Mouse (Mus musculus) hindbrain, embryonic 11.5 days (tissue): ENCODE results near the gene Edc4. TPM values are rescaled to one million over a fixed set of nuclear protein-coding genes. Genes with fewer than 3 reads are reported as not detected.

ENCODE experiments used
- ATAC-seq: fragments of 200-750 bp; cut with Nextera tagmentation; 2 replicates; pipeline ENCODE4 v1.8.0; 2017; ENCODE audit warnings: mild to moderate bottlenecking, moderate TSS enrichment, moderate library complexity; ENCODE audit not compliant: low FRiP score
- DNase-seq: peaks from one replicate; pipeline ENCODE4 v3.0.0-alpha.2; 2015; ENCODE audit warnings: low spot score
- H3K27ac ChIP-seq: fragments of 300-500 bp; sonication (generic); 2 replicates; pipeline ENCODE4 v1.5.1; 2014; ENCODE audit warnings: mild to moderate bottlenecking, low read depth, low read length
- H3K27me3 ChIP-seq: fragments of 300-500 bp; sonication (generic); 2 replicates; pipeline ENCODE4 v1.6.1; 2014; ENCODE audit warnings: mild to moderate bottlenecking, low read length, moderate library complexity, mixed read lengths; ENCODE audit not compliant: control insufficient read depth, insufficient read depth
- H3K36me3 ChIP-seq: fragments of 300-500 bp; sonication (generic); 2 replicates; pipeline ENCODE4 v1.6.1; 2014; ENCODE audit warnings: mild to moderate bottlenecking, low read length, moderate library complexity, mixed read lengths; ENCODE audit not compliant: control insufficient read depth, insufficient read depth
- H3K4me1 ChIP-seq: fragments of 300-500 bp; sonication (generic); replicated peaks from 2 replicates; pipeline ENCODE4 v1.6.1; 2014; ENCODE audit warnings: low read length, mixed read lengths; ENCODE audit not compliant: control insufficient read depth, insufficient read depth
- H3K4me2 ChIP-seq: fragments of 300-500 bp; sonication (generic); replicated peaks from 2 replicates; pipeline ENCODE4 v1.6.1; 2014; ENCODE audit warnings: mild to moderate bottlenecking, low read depth, low read length
- H3K4me3 ChIP-seq: fragments of 300-500 bp; sonication (generic); 2 replicates; pipeline ENCODE4 v1.5.1; 2014; ENCODE audit warnings: low read depth, low read length
- H3K9ac ChIP-seq: fragments of 300-500 bp; sonication (generic); 2 replicates; pipeline ENCODE4 v1.6.1; 2014; ENCODE audit warnings: low read depth, low read length
- H3K9me3 ChIP-seq: fragments of 300-500 bp; sonication (generic); 2 replicates; pipeline ENCODE4 v1.6.1; 2016; ENCODE audit warnings: low read length; ENCODE audit not compliant: control insufficient read depth
- WGBS: fragments of 180-500 bp; shearing (Covaris S2); extraction: QIAGEN DNeasy Blood & Tissue Kit; methylation state at CpG from one replicate; pipeline ENCODE4 v1.1.7; 2014; 5-methylcytosine and 5-hydroxymethylcytosine counted together
- polyA plus RNA-seq: library from polyadenylated mRNA; unstranded; fragments of >200 nt; fragmentation: Nextera tagmentation; extraction: Ambion mirVana; gene quantifications from 2 replicates; pipeline ENCODE4 v1.2.1, GENCODE M21; 2014

The Edc4 gene
- polyA plus RNA-seq, 1 experiment from 2014 or later = 32.6 TPM

DNA sequence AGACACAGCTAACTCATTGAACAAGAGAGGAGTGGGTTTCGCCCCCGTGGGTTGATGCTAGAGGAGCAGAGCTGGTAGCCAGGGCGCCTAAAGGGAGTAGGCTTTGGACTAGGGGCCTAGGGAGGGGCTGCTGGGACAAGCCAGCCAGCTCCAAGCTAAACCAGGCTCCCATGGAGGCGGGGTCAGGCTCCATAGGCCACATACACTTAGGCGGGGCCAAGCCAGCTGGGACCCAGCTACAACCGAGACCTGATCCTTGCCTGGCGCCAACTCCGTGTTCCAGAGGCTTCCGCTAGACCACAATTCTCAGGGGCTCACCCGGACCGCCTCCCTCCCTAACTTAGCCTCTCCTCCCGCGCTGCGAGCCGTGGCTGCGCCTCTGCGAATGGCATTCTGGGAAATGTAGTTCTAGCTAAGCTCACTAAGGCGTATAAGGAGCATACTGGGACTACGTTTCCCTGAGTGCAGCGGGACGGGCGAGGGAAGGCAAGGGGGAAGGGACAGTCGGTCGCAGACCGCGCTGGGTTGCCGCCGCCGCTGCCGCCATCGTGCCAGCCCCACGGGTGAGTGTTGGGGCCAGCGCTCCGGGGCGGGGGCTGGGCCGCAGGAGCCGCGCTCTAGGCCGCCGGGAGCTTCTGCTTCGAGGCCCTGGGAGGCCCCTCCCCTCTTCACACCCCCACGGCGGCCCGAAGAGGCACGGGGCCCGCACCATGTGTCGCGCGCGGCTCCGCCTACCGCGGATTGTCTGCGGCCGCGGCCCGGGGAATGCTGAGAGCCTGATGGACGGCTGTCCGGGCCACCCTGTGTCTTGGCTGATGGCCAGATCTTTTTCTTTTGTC is 20.3 kb upstream of the Edc4 start, which contains the start of gene Nutf2:
Gene Nutf2, plus strand, starts transcription at position 438 of the 839 bp plus-strand sequence.
- peak within 1 kb of the TSS; percentile 69 for H3K4me2 ChIP-seq
- peak; percentile 98 for ATAC-seq
- WGBS = 1% methylated on average over 54 of the region's 59 CpGs
- no peaks in the 10 kb centered on the region for H3K9me3 ChIP-seq
- peak within 1 kb of the TSS; percentile 95 for H3K4me3 ChIP-seq
- H3K9ac ChIP-seq = peak within 1 kb of the TSS; percentile 98
- peak; percentile 94 for DNase-seq
- no peaks in the 10 kb centered on the region for H3K36me3 ChIP-seq
- peaks cover 10% of the 10 kb centered on the region; the same call in 1 of the 2 replicates for H3K4me1 ChIP-seq
- peak within 1 kb of the TSS; percentile 72 for H3K27ac ChIP-seq
- no peaks in the 10 kb centered on the region for H3K27me3 ChIP-seq

DNA sequence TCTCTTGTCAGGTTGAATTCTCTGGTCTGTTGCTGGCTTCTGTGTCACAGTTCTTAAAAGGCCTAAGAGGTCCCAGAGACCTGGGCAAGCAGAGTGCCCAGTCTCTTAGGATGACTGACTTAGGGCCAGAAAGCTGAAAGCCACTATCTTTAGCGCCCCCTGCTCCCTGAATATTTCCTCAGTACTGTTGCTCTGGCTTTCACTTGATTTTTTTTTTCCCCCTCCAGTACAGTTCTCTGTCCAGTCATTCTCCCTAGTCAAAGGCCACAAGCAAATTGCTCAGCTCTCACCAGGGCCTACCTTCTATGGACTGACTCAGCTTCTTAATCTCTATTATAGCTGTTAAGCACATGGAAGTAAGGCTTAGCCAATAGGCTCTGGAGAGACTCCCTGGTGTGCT is 18.7 kb upstream of the Edc4 start:
- Histone ChIP-seq H3K36me3 (no peaks in the 10 kb centered on the region; the same call in 1 of the 2 replicates), H3K27me3 (no peaks in the 10 kb centered on the region), H3K4me2 (peak overlapping the region; percentile 69), H3K4me3 (peak overlapping the region; percentile 95), H3K9me3 (no peaks in the 10 kb centered on the region), H3K27ac (no peak overlapping the region), H3K4me1 (peaks cover 5% of the 10 kb centered on the region; the same call in 1 of the 2 replicates), H3K9ac (peak overlapping the region; percentile 35; the same call in 1 of the 2 replicates)
- WGBS = 6% methylated on average over 1 of the region's 1 CpGs
- ATAC-seq (no peak), DNase-seq (peak; percentile 20)

DNA sequence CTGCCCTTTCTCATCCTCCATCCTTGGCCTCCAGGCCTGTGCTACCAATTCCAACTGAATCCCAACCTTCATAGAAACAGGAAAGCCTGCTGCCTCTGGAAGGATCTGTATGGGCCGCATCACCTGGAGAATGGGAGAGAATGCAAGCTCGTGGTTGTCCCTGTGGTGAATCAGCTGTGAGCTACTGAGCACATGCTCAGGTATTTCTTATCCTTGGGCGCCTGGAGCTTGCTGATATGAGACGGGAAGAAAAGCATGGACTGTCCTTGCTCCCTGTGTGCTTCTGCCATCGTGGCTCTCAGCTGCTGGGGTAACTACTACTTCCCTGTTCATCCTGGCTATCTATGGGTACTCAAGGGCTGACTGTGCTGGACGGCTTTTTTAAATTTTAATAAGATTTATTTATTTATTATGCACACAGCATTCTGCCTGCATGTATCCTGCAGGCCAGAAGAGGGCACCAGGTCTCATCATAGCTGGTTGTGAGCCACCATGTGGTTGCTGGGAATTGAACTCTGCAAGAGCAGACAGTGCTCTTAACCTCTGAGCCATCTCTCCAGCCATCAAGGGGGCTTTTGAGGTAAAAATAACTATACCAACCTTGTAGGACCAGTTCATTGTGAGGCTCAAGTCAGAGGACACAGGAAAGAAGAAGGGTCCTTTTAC is 14.2 kb upstream of the Edc4 start:
- Histone ChIP-seq H3K9ac (no peak overlapping the region), H3K27ac (no peak overlapping the region), H3K27me3 (no peaks in the 10 kb centered on the region), H3K9me3 (no peaks in the 10 kb centered on the region), H3K4me3 (no peak overlapping the region), H3K4me2 (no peak overlapping the region), H3K4me1 (0 out of 2 replicates have a peak, but pooled peaks cover 2% of the 10 kb centered on the region), H3K36me3 (peaks cover 7% of the 10 kb centered on the region)
- ATAC-seq (no peak), DNase-seq (peak; percentile 13)
- WGBS = 88% methylated on average over 6 of the region's 6 CpGs

DNA sequence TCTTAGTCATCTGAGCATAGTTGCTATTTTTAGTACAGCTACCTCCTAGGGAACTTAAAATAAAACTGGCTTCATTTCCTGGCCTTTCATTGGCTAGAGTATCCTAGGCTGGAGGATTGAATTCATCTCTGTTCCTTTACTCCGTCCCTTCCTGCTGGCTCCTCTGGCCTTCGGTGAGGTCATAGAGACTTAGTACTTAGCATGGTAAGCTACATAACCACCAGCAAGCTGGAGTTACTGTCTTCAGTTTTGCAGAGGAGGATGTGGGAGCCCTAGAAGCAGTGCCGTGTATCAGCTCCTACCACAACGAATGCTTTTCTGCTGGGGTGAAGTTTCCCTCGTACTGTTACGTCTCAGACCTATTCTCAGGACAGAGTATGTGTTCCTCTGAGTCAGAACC is 6.4 kb upstream of the Edc4 start:
- Histone ChIP-seq H3K27me3 (no peaks in the 10 kb centered on the region), H3K4me3 (no peak overlapping the region), H3K36me3 (peaks cover 5% of the 10 kb centered on the region; the same call in 1 of the 2 replicates), H3K9ac (no peak overlapping the region), H3K27ac (no peak overlapping the region), H3K4me1 (no peaks in the 10 kb centered on the region), H3K4me2 (no peak overlapping the region), H3K9me3 (no peaks in the 10 kb centered on the region)
- no peak for ATAC-seq
- DNase-seq = no peak
- WGBS = 96% methylated on average over 6 of the region's 6 CpGs

DNA sequence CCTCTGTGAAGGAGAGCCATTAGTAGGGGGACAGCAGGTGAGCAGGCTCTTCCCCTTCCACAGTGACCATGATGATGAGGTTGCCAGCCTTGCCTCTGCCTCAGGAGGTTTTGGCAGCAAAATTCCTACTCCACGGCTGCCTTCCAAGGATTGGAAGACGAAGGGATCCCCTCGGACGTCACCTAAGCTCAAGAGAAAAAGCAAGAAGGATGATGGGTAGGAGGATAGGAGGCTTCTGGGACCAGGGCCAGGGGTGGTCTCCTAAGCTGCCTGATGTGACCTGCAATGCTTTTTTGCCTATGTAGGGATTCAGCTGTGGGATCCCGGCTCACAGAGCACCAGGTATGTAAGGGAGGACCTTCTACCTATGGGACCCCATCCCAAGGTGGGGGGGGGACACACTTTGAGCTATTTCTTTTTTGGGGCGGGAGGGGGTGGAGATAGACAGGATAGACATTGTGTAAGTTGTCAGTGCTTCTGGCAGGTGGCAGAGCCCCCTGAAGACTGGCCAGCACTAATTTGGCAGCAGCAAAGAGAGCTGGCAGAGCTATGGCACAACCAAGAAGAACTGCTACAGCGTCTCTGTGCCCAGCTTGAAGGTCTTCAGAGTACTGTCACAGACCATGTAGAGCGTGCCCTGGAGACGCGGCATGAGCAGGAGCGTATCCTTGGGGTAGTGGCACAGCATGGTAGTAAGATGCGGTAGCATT is 9.2 kb downstream of the Edc4 start:
- no peaks in the 10 kb centered on the region for H3K27me3 ChIP-seq
- 92% methylated on average over 12 of the region's 12 CpGs for WGBS
- no peak overlapping the region for H3K27ac ChIP-seq
- peaks cover 3% of the 10 kb centered on the region; the same call in 1 of the 2 replicates for H3K4me1 ChIP-seq
- DNase-seq (no peak), ATAC-seq (no peak)
- no peaks in the 10 kb centered on the region for H3K9me3 ChIP-seq
- H3K4me2 ChIP-seq = no peak overlapping the region
- no peak overlapping the region for H3K4me3 ChIP-seq
- peaks cover 20% of the 10 kb centered on the region for H3K36me3 ChIP-seq
- H3K9ac ChIP-seq = no peak overlapping the region

DNA sequence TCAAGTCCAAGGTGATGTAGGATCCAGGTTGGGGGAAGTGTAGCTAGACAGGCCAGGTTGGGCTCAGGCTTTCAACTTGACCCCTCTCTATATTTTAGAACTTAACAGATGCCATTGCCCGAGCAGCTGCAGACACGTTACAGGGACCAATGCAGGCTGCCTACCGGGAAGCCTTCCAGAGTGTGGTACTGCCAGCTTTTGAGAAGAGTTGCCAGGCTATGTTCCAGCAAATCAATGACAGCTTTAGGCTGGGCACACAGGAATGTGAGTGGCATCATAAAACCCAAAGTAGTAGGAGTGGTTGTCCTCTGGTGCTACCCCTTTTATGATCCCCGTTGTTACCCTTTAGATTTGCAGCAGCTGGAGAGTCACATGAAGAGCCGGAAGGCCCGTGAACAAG is 10.2 kb downstream of the Edc4 start:
- WGBS = 95% methylated on average over 6 of the region's 6 CpGs
- Histone ChIP-seq H3K9me3 (no peaks in the 10 kb centered on the region), H3K4me2 (no peak overlapping the region), H3K27ac (no peak overlapping the region), H3K27me3 (no peaks in the 10 kb centered on the region), H3K36me3 (peaks cover 17% of the 10 kb centered on the region), H3K4me3 (no peak overlapping the region), H3K4me1 (peaks cover 3% of the 10 kb centered on the region; the same call in 1 of the 2 replicates), H3K9ac (no peak overlapping the region)
- DNase-seq (no peak), ATAC-seq (no peak)

DNA sequence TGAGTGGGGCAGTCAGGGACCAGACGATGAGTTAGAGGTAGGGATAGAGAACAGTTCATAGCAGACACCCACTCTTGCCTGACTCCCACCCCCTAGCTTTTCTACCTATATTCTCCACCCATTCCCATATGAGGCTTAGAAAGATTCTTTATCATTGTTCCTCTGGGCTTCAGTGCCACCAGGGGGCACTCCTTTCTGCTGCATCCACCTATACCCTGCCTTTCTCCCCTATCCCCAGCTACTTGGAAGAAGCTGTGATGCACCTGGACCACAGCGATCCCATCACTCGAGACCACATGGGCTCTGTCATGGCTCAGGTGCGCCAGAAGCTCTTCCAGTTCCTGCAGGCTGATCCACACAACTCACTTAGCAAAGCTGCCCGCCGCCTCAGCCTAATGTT is 11.8 kb downstream of the Edc4 start:
- ATAC-seq (peak; percentile 33; the same call in 1 of the 2 replicates), DNase-seq (peak; percentile 16)
- WGBS = 89% methylated on average over 6 of the region's 6 CpGs
- Histone ChIP-seq H3K4me3 (no peak overlapping the region), H3K9me3 (no peaks in the 10 kb centered on the region), H3K36me3 (peaks cover 17% of the 10 kb centered on the region), H3K27ac (no peak overlapping the region), H3K27me3 (no peaks in the 10 kb centered on the region), H3K9ac (no peak overlapping the region), H3K4me2 (no peak overlapping the region), H3K4me1 (peaks cover 3% of the 10 kb centered on the region; the same call in 1 of the 2 replicates)

DNA sequence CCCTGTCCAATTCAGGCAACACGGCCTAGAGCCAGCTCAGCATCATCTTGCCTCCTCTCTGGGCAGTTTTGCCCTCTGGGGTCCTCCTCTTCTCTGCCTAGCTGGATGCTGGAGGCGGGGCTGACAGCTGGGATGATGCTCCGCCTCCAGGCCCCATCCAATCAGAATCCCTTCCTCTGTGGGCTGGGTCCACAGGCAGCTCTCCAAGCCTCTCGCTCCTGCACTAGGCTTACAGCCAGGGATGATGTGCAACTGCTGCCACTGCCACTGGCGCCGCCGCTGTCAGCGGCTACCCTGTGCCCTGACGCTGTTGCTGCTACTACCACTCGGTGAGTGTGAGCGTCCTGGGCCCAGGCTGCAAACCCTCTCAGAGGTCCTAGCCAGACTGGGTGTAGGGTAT is 12.7 kb downstream of the Edc4 start, which contains the start of gene Nrn1l:
Gene Nrn1l, plus strand, starts transcription at position 229 of the 400 bp plus-strand sequence.
- peak; percentile 93 for ATAC-seq
- no peaks in the 10 kb centered on the region for H3K9me3 ChIP-seq
- peaks cover 17% of the 10 kb centered on the region for H3K36me3 ChIP-seq
- H3K4me2 ChIP-seq = no peak within 1 kb of the TSS
- peak; percentile 81 for DNase-seq
- H3K27me3 ChIP-seq = no peaks in the 10 kb centered on the region
- H3K4me1 ChIP-seq = peaks cover 3% of the 10 kb centered on the region; the same call in 1 of the 2 replicates
- no peak within 1 kb of the TSS for H3K4me3 ChIP-seq
- no peak within 1 kb of the TSS for H3K9ac ChIP-seq
- WGBS = 3% methylated on average over 11 of the region's 11 CpGs
- H3K27ac ChIP-seq = no peak within 1 kb of the TSS
